Mouse (Mus musculus): ENCODE measurements around the gene Zfp58. TPM values are rescaled to one million over a fixed set of nuclear protein-coding genes. Genes with fewer than 3 reads are reported as not detected.

The Zfp58 gene
- polyA plus RNA-seq (2014; fragmentation: Illumina TruSeq; extraction: RNeasy Lipid Tissue Mini Kit (QIAGEN cat#74804); ENCODE audit: low read depth, low replicate concordance), result 33.4 TPM

DNA sequence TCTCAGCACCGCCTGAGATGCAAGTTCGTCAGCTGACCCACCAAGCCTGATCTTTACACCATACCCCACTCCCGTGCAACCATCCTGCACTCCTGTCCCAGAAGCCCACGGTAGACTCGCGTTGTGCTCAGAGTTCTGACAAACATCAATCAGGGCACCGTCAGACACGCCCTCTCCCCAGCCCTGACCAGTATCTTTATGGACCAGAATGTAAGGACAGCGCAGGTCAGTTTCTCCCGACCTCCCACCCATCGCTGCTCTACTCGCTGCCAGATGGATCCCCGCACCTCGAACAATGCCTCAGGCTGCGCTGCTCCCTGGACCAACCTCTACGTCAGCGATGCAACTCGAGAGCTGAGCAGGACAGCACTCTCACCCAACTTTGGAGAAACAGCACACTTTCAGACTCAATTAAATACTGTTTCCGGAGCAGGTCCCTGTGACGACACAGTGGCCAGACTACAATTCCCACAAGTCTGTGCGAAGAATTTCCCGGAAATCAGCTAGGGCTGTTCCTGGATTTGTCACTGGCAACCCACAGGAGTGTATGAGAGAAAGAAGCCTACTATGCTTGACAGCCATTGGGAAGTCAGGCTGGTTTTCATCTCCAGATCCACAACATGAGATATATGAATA is at the start of gene Zfp58:
Zfp58 (minus strand) TSS at position 472 of the 636 bp plus-strand sequence.

DNA sequence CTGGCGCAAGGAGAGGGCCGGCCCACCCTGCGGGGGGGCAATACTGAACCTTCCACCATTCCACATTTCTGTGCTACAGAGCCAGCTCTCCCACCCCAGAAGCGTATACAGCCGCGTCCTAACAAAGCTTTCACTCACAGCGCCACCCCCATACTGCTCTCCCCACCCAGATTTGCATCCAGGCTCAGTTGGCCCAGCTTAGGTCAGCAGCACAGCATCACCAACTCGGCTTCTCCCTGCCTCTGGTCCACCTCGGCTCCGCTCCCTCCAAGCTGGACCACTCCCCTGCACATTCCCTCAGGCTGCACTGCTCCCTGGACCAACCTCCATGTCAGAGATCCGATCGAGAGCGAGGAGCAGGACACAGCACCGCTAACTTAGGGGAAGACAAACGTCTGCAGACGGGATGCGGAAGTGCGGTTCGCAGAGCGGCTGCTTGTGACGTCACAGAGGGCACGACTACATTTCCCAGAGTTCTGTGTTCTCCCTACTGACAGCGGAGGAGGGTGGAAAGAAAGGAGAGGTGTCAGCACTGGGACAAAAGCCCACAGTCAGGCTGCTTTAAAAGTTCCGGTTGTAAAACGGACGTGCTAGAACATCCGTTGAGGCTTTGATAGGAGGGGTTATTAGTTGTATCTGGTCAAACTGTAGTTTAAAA is 25.5 kb upstream of the Zfp58 start, which contains the start of the genes Gm26965 and Zfp87:
Gm26965 (minus strand) TSS at position 399 of the 658 bp plus-strand sequence.
Zfp87 (minus strand) TSS at position 425 of the 658 bp plus-strand sequence.

DNA sequence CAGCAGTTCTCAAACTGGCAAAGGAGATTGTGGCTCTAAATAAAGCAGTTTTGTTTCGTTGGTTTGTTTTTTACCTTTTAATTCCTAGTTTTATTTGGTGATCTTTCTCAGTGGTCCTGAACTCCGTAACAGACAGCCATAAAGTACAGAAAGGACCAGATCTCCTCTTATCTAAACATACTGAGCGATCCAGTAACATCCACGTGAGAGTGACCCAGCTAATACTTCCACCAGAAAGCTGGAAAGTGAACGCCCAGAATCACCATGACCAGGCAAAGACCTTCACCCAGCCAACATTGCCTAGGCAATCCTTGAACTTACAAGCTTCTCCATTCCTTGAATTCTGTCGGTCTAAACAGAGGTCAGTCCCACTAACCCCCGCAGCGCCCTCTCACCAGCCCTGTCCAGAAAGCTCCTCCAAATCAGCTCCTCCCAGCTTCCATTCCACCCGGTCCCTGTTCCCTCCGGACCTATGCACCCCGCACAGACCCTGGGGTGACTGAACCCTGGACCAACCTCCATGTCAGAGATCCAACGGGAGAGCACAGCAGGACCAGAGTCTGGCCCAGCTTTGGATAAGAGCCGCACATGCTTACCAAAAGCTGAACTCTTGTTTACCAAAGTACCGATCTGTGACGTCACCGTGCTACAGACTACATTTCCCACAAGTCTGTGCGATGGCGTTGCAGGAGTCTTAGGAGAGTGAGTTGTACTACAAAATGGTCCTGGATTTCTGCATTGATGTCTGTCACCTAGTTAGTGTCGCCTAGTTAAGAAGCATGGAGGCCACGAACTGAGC is 16.5 kb downstream of the Zfp58 start, which contains the start of gene Zfp874b:
Zfp874b (minus strand) TSS at position 634 of the 799 bp plus-strand sequence.

DNA sequence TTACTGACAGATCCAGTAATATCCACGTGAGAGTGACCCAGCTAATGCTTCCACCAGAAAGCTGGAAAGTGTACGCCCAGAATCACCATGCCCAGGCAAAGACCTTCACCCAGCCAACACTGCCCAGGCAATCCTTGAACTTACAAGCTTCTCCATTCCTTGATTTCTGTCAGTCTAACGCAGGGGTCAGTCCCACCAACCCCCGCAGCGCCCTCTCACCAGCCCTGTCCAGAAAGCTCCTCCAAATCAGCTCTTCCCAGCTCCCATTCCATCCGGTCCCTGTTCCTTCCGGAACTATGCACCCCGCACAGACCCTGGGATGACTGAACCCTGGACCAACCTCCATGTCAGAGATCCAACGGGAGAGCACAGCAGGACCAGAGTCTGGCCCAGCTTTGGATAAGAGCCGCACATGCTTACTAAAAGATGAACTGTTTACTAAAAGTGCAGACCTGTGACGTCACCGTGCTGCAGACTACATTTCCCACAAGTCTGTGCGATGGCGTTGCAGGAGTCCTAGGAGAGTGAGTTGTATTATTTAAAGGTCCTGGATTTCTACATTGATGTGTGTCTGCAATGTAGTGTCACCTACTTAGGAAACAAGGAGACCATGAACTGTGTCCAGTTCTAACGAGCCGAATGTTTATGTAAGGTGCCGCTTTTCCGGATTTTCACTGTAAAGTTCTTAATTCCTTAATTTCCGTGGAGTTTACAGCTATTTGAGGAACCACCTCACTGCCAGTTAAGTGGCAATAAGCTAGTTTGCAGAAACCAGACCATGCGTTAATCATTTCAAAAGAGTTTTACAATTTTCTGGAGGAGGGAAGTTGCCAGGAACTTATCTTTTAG is 49.0 kb downstream of the Zfp58 start, which contains the start of gene Zfp874a:
Zfp874a (minus strand) TSS at position 453 of the 849 bp plus-strand sequence.

Other genes with a start within 250 kb of the Zfp58 start
- gene Zfp458, start 222.1 kb downstream of the Zfp58 start, polyA plus RNA-seq (2014; fragmentation: Illumina TruSeq; extraction: RNeasy Lipid Tissue Mini Kit (QIAGEN cat#74804); ENCODE audit: low read depth, low replicate concordance), result 11.7 TPM
- 1.3 TPM for gene Zfp457, start 194.1 kb downstream of the Zfp58 start, polyA plus RNA-seq (2014; fragmentation: Illumina TruSeq; extraction: RNeasy Lipid Tissue Mini Kit (QIAGEN cat#74804); ENCODE audit: low read depth, low replicate concordance)
- gene Zfp595, start 168.0 kb downstream of the Zfp58 start, polyA plus RNA-seq (2014; fragmentation: Illumina TruSeq; extraction: RNeasy Lipid Tissue Mini Kit (QIAGEN cat#74804); ENCODE audit: low read depth, low replicate concordance), result 21.8 TPM
- 2.8 TPM for gene Gm28044, start 140.0 kb downstream of the Zfp58 start, polyA plus RNA-seq (2014; fragmentation: Illumina TruSeq; extraction: RNeasy Lipid Tissue Mini Kit (QIAGEN cat#74804); ENCODE audit: low read depth, low replicate concordance)
- gene Zfp953, start 139.9 kb downstream of the Zfp58 start, polyA plus RNA-seq (2014; fragmentation: Illumina TruSeq; extraction: RNeasy Lipid Tissue Mini Kit (QIAGEN cat#74804); ENCODE audit: low read depth, low replicate concordance), result 12.7 TPM
- gene Gm28041, start 124.8 kb downstream of the Zfp58 start, polyA plus RNA-seq (2014; fragmentation: Illumina TruSeq; extraction: RNeasy Lipid Tissue Mini Kit (QIAGEN cat#74804); ENCODE audit: low read depth, low replicate concordance), result 0.93 TPM
- gene Zfp456, start 124.7 kb downstream of the Zfp58 start, polyA plus RNA-seq (2014; fragmentation: Illumina TruSeq; extraction: RNeasy Lipid Tissue Mini Kit (QIAGEN cat#74804); ENCODE audit: low read depth, low replicate concordance), result 5.0 TPM
- 18.5 TPM for gene Zfp429, start 100.7 kb downstream of the Zfp58 start, polyA plus RNA-seq (2014; fragmentation: Illumina TruSeq; extraction: RNeasy Lipid Tissue Mini Kit (QIAGEN cat#74804); ENCODE audit: low read depth, low replicate concordance)
- 2.0 TPM for gene Zfp459, start 79.1 kb downstream of the Zfp58 start, polyA plus RNA-seq (2014; fragmentation: Illumina TruSeq; extraction: RNeasy Lipid Tissue Mini Kit (QIAGEN cat#74804); ENCODE audit: low read depth, low replicate concordance)
- 128 TPM for gene Zfp874a, start 48.9 kb downstream of the Zfp58 start, polyA plus RNA-seq (2014; fragmentation: Illumina TruSeq; extraction: RNeasy Lipid Tissue Mini Kit (QIAGEN cat#74804); ENCODE audit: low read depth, low replicate concordance)
- gene Zfp874b, start 16.3 kb downstream of the Zfp58 start, polyA plus RNA-seq (2014; fragmentation: Illumina TruSeq; extraction: RNeasy Lipid Tissue Mini Kit (QIAGEN cat#74804); ENCODE audit: low read depth, low replicate concordance), result 54.2 TPM
- gene Gm26965, start 25.6 kb upstream of the Zfp58 start, polyA plus RNA-seq (2014; fragmentation: Illumina TruSeq; extraction: RNeasy Lipid Tissue Mini Kit (QIAGEN cat#74804); ENCODE audit: low read depth, low replicate concordance), result not detected
- gene Zfp87, start 25.6 kb upstream of the Zfp58 start, polyA plus RNA-seq (2014; fragmentation: Illumina TruSeq; extraction: RNeasy Lipid Tissue Mini Kit (QIAGEN cat#74804); ENCODE audit: low read depth, low replicate concordance), result 30.4 TPM
- gene Zfp748, start 53.3 kb upstream of the Zfp58 start, polyA plus RNA-seq (2014; fragmentation: Illumina TruSeq; extraction: RNeasy Lipid Tissue Mini Kit (QIAGEN cat#74804); ENCODE audit: low read depth, low replicate concordance), result 32.6 TPM
- 42.5 TPM for gene Zfp729b, start 109.2 kb upstream of the Zfp58 start, polyA plus RNA-seq (2014; fragmentation: Illumina TruSeq; extraction: RNeasy Lipid Tissue Mini Kit (QIAGEN cat#74804); ENCODE audit: low read depth, low replicate concordance)
- not detected for gene Gm49345, start 137.2 kb upstream of the Zfp58 start, polyA plus RNA-seq (2014; fragmentation: Illumina TruSeq; extraction: RNeasy Lipid Tissue Mini Kit (QIAGEN cat#74804); ENCODE audit: low read depth, low replicate concordance)
- 42.6 TPM for gene Zfp729a, start 137.2 kb upstream of the Zfp58 start, polyA plus RNA-seq (2014; fragmentation: Illumina TruSeq; extraction: RNeasy Lipid Tissue Mini Kit (QIAGEN cat#74804); ENCODE audit: low read depth, low replicate concordance)
- 23.0 TPM for gene Zfp738, start 186.5 kb upstream of the Zfp58 start, polyA plus RNA-seq (2014; fragmentation: Illumina TruSeq; extraction: RNeasy Lipid Tissue Mini Kit (QIAGEN cat#74804); ENCODE audit: low read depth, low replicate concordance)
- gene Zfp65, start 228.6 kb upstream of the Zfp58 start, polyA plus RNA-seq (2014; fragmentation: Illumina TruSeq; extraction: RNeasy Lipid Tissue Mini Kit (QIAGEN cat#74804); ENCODE audit: low read depth, low replicate concordance), result 43.6 TPM

Data from adrenal gland, adult 10 weeks (tissue).